Mouse (Mus musculus) thymus, adult 2 months (tissue): ENCODE measurements around the gene Adarb2. TPM values are rescaled to one million over a fixed set of nuclear protein-coding genes. Genes with fewer than 3 reads are reported as not detected.

Experiments
- DNase-seq: peaks from one replicate; pipeline ENCODE4 v3.0.0; 2021
- H3K27ac ChIP-seq: fragments of 200-500 bp; 2 replicates; pipeline ENCODE4 v1.5.1; 2012; ENCODE audit warnings: low read length, control low read depth; ENCODE audit not compliant: control insufficient read depth, insufficient read depth
- H3K27me3 ChIP-seq: fragments of 200-500 bp; 2 replicates; pipeline ENCODE4 v1.6.1; 2012; ENCODE audit warnings: mild to moderate bottlenecking, low read length, moderate library complexity, mixed read lengths; ENCODE audit not compliant: control insufficient read depth, insufficient read depth
- H3K36me3 ChIP-seq: fragments of 200-500 bp; 2 replicates; pipeline ENCODE4 v1.6.1; 2012; ENCODE audit warnings: mild to moderate bottlenecking, low read length, moderate library complexity; ENCODE audit not compliant: control insufficient read depth, insufficient read depth
- H3K4me1 ChIP-seq: fragments of 200-500 bp; replicated peaks from 2 replicates; pipeline ENCODE4 v1.6.1; 2012; ENCODE audit warnings: low read length; ENCODE audit not compliant: control insufficient read depth, insufficient read depth
- H3K4me3 ChIP-seq: fragments of 200-500 bp; 2 replicates; pipeline ENCODE4 v1.5.1; 2012; ENCODE audit warnings: mild to moderate bottlenecking, low read length, control low read depth, moderate library complexity; ENCODE audit not compliant: control insufficient read depth, insufficient read depth
- CTCF ChIP-seq: fragments of 200-500 bp; IDR thresholded peaks from 2 replicates; pipeline ENCODE4 v1.5.1; 2012; ENCODE audit warnings: mild to moderate bottlenecking, control low read depth, low read length, moderate library complexity, borderline replicate concordance; ENCODE audit not compliant: control insufficient read depth, poor library complexity, insufficient read depth; ENCODE audit errors: extremely low read depth
- POLR2A ChIP-seq: fragments of 200-500 bp; IDR thresholded peaks from 2 replicates; pipeline ENCODE4 v1.6.1; 2012; ENCODE audit warnings: mild to moderate bottlenecking, low read length, control low read depth, moderate library complexity; ENCODE audit not compliant: control insufficient read depth, poor library complexity, insufficient read depth; ENCODE audit errors: extremely low read depth
- WGBS: fragments of 180-500 bp; shearing (Covaris S2); methylation state at CpG from one replicate; pipeline ENCODE4 v1.1.7; 2018; 5-methylcytosine and 5-hydroxymethylcytosine counted together
- polyA plus RNA-seq: library from polyadenylated mRNA; depleted of rRNA; stranded (reverse); fragments of >200 nt; gene quantifications from 2 replicates; pipeline ENCODE4 v1.2.3, GENCODE M21; 2012

The Adarb2 gene
- polyA plus RNA-seq, 1 experiment = not detected

DNA sequence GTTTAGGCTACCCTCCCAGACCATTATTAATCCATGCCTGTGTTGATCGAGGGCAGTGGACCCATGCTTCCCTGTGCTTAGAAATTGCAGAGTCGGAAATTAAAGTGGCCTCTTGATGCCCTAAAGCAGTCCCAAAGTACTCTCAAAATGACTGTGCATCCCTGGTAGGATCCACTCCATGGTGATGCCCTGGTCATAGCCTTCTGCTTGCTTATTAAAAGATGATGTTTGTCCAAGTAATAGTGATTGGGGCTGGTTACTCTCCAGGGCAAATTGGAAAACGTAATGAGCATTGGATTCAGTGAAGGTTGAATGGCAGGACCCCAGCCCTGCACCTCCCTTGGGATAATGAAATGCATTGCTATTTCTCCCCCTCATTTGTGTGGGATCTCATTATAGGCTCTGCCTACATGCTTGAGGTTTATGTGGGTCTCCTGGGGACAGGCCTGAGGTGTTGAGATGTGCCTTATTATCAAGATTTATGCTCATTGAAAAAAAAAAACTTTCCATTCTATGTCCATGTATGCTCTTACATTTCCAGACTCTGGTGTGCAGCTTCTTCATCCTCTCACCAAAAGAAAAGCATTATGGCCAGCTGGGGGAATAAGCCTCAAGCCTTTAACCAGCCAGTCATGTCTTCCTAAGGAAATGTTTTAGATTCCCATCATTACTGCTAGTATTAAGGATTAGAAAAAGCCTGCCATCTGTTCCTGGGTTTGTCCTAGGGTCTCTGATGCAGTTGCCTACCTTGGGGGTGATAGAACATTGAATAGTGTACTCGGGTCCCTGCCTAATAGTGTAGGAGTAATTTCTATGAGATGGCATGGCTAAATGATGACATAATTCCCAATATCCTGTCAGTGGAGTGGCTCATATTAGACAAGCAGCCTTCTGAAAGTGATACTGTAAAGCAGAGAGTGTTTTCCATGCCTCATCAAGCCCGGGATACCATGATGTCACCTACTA lies 208.0 kb downstream of the Adarb2 start:
- H3K4me1 ChIP-seq = no peaks in the 10 kb centered on the region
- H3K4me3 ChIP-seq = no peak overlapping the region
- TF ChIP-seq CTCF (no peak), POLR2A (no peak)
- H3K36me3 ChIP-seq = no peaks in the 10 kb centered on the region
- DNase-seq = no peak
- WGBS = 92% methylated on average over 5 of the region's 5 CpGs
- no peaks in the 10 kb centered on the region for H3K27me3 ChIP-seq
- no peak overlapping the region for H3K27ac ChIP-seq

- no peak overlapping the region for H3K27ac ChIP-seq
- H3K36me3 ChIP-seq = no peaks in the 10 kb centered on the region
- H3K27me3 ChIP-seq = no peaks in the 10 kb centered on the region
- WGBS = 93% methylated on average over 15 of the region's 15 CpGs
- DNase-seq = no peak
- no peak overlapping the region for H3K4me3 ChIP-seq
- TF ChIP-seq POLR2A (no peak), CTCF (no peak)
- H3K4me1 ChIP-seq = no peaks in the 10 kb centered on the region
These were observed 221.5 kb downstream of the Adarb2 start for GRCm38 (mm10) chr13:8424019-8424719.

- no peak for DNase-seq
- no peak overlapping the region for H3K27ac ChIP-seq
- no peaks in the 10 kb centered on the region for H3K27me3 ChIP-seq
- H3K4me1 ChIP-seq = no peaks in the 10 kb centered on the region
- WGBS = 97% methylated on average over 4 of the region's 4 CpGs
- TF ChIP-seq POLR2A = no peak
- H3K4me3 ChIP-seq = no peak overlapping the region
- H3K36me3 ChIP-seq = no peaks in the 10 kb centered on the region
These were observed 236.6 kb downstream of the Adarb2 start for GRCm38 (mm10) chr13:8439188-8439835.

DNA sequence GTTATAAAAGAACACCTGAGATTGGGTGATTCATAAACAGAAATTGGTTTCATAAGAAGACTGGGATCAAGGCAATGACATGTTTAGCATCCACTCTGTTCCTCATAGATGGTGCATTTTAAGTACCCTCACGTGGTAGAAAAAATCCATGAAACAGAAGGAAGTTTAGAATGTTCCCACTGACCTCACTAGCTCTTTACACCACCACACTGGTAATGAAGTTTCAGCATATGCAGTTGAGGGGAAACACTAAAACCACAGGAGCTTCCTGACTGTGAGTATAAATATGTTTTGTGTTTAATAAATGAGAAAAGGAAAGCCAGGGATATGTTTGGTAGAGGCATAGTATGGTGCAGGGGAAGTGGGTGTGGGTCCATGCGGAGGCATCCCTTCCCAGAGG lies 242.7 kb downstream of the Adarb2 start:
- TF ChIP-seq POLR2A = no peak
- TF ChIP-seq CTCF = no peak
- 18% methylated on average over 2 of the region's 2 CpGs for WGBS
- Histone ChIP-seq H3K27ac (no peak overlapping the region), H3K36me3 (no peaks in the 10 kb centered on the region), H3K4me3 (no peak overlapping the region), H3K27me3 (no peaks in the 10 kb centered on the region), H3K4me1 (no peaks in the 10 kb centered on the region)
- no peak for DNase-seq

- 95% methylated on average over 8 of the region's 8 CpGs for WGBS
- no peak for TF ChIP-seq POLR2A
- no peak for TF ChIP-seq CTCF
- Histone ChIP-seq H3K27ac (no peak overlapping the region), H3K4me1 (no peaks in the 10 kb centered on the region), H3K36me3 (no peaks in the 10 kb centered on the region), H3K27me3 (no peaks in the 10 kb centered on the region), H3K4me3 (no peak overlapping the region)
- no peak for DNase-seq
These were observed 245.7 kb downstream of the Adarb2 start for GRCm38 (mm10) chr13:8448192-8448879.

DNA sequence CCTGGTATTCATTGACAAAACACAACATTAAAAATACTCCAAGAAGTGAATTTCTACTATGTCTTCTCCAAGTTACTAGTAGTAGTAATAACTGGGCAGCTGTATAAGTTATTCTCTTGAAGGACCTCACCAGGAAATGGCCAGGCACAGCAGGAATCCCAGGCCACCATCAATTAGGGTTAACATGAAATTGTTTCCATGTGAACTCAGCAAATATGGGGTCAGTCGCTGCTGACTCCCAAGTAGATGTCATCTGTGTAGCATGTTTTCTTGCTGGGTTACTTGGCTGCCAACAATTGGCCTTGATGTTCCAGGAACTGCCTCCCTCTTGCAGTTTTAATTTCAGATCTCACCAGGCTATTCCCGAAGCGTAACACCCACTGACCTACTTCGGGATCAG lies 248.9 kb downstream of the Adarb2 start:
- peaks cover 2% of the 10 kb centered on the region; the same call in 1 of the 2 replicates for H3K4me1 ChIP-seq
- H3K27me3 ChIP-seq = no peaks in the 10 kb centered on the region
- H3K36me3 ChIP-seq = no peaks in the 10 kb centered on the region
- no peak overlapping the region for H3K4me3 ChIP-seq
- no peak for DNase-seq
- WGBS = 96% methylated on average over 4 of the region's 4 CpGs
- no peak overlapping the region for H3K27ac ChIP-seq
- no peak for TF ChIP-seq POLR2A
- TF ChIP-seq CTCF = no peak
